Mouse (Mus musculus) heart, postnatal 10 days (tissue): ENCODE measurements at regions not wholly inside any gene's neighbourhood (a gene's known extent, or its start where the extent isn't known, plus 50 kb on each side); places are given as distances from the start of the nearest gene placed in this dataset.

Experiments used
- DNase-seq, 2 experiments: peaks; one replicate each; pipeline ENCODE4 v3.0.0; 2021
- intact Hi-C: fragments of 180-260 bp; cut with DNase I; formaldehyde crosslinking; loops from one replicate; pipeline ENCODE4 v1.15.1; 2025

- intact Hi-C loops = loop anchor here (10.0 kb wide), 1 partner anchor 188 kb away; no protein-coding TSS in a partner anchor
- DNase-seq = no peak
Observed at GRCm38 (mm10) chr14:114857171-114857570, 234.8 kb upstream of the Gpc5 start.

- intact Hi-C loops = loop anchor here (10.0 kb wide), 1 partner anchor 187 kb away; no protein-coding TSS in a partner anchor
- no peak for DNase-seq
Observed at GRCm38 (mm10) chr14:114857689-114858088, 234.3 kb upstream of the Gpc5 start.

GRCm38 (mm10) chr14:114863585-114863984, 228.4 kb upstream of the Gpc5 start:
- no peak for DNase-seq
- intact Hi-C loops = no loop called here

- intact Hi-C loops = no loop called here
- no peak for DNase-seq
Observed at GRCm38 (mm10) chr14:114864102-114864501, 227.9 kb upstream of the Gpc5 start.

DNA sequence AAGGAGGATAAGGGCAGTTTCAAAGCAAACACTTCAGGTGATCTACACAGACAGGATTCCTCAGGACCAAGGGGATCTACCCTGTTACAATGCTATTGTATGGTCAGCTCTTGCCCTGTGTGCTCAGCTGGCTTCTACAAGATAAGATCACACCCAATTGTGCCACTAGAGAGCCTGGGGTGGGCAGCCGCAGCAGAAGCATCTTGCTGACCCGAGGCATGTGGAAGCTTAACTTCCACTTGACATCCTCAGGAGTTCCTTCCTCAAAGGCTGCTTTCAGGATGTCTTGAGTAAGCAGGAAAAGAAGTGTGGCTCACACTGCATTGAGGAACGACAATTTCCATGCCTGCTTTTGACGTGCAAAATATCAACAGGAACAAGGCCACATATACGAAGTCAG, 222.8 kb upstream of the Gpc5 start:
- DNase-seq = peak in 1 of 2 experiments; percentile 4
- intact Hi-C loops = no loop called here

- intact Hi-C loops = no loop called here
- peak in 1 of 2 experiments; percentile 2 for DNase-seq
Observed at GRCm38 (mm10) chr14:114875101-114875500, 216.9 kb upstream of the Gpc5 start.

DNA sequence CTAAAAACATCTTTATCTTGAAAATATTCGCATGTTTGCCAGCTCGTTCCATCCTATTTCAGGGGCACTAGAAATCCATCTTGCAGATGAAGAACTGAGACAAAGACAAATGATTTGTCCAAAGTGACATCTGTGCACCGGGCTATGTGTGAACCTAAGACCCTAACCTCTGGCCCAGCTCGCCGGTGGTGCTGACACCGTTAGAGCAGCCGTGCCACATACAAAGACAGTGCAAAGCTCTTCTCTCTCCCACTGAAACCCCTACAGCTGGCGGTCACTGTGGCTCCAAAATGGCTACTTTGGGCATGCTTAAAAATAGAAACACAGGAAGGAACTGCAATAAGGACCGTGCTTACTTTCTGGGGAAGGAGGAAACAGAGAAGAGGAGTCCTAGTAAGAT, 215.6 kb upstream of the Gpc5 start:
- intact Hi-C loops = no loop called here
- peak in 1 of 2 experiments; percentile 4 for DNase-seq

DNA sequence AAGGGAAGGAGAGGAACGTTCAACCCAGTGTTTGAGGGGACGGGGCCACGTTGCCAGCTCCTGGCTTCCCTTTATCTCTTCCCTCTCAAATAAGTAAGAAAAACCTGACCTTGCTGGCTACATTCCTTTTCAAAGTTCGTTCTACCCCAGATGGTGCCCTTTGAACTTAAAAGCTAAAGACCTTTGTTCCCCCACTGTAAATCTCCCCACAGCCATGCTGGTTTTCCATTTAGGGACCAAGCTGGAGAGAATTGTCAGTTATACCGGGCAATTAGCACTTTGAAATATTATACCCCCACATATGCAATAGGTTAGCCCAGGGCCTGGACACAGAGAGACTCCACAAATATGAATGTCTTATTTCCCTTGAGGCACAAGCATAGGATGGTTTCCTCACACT, 214.5 kb upstream of the Gpc5 start:
- intact Hi-C loops = no loop called here
- DNase-seq = no peak

- no peak for DNase-seq
- intact Hi-C loops = no loop called here
Observed at GRCm38 (mm10) chr14:114880291-114880690, 211.7 kb upstream of the Gpc5 start.

GRCm38 (mm10) chr14:114904109-114904508, 187.9 kb upstream of the Gpc5 start:
- no peak for DNase-seq
- intact Hi-C loops = no loop called here

GRCm38 (mm10) chr14:114912271-114912670, 179.7 kb upstream of the Gpc5 start:
- no peak for DNase-seq
- intact Hi-C loops = no loop called here

- intact Hi-C loops = loop anchor here (1.0 kb wide), 1 partner anchor 58 kb away; no protein-coding TSS in a partner anchor
- peak; percentile 23 to 57 for DNase-seq
Observed at GRCm38 (mm10) chr14:114913238-114913637, 178.8 kb upstream of the Gpc5 start.

GRCm38 (mm10) chr14:114945744-114946143, 146.3 kb upstream of the Gpc5 start:
- no peak for DNase-seq

GRCm38 (mm10) chr14:114946321-114946720, 145.7 kb upstream of the Gpc5 start:
- intact Hi-C loops = no loop called here
- no peak for DNase-seq

More at GRCm38 (mm10) chr14:114945744-114946143, 146.3 kb upstream of the Gpc5 start:
- intact Hi-C loops = no loop called here

DNA sequence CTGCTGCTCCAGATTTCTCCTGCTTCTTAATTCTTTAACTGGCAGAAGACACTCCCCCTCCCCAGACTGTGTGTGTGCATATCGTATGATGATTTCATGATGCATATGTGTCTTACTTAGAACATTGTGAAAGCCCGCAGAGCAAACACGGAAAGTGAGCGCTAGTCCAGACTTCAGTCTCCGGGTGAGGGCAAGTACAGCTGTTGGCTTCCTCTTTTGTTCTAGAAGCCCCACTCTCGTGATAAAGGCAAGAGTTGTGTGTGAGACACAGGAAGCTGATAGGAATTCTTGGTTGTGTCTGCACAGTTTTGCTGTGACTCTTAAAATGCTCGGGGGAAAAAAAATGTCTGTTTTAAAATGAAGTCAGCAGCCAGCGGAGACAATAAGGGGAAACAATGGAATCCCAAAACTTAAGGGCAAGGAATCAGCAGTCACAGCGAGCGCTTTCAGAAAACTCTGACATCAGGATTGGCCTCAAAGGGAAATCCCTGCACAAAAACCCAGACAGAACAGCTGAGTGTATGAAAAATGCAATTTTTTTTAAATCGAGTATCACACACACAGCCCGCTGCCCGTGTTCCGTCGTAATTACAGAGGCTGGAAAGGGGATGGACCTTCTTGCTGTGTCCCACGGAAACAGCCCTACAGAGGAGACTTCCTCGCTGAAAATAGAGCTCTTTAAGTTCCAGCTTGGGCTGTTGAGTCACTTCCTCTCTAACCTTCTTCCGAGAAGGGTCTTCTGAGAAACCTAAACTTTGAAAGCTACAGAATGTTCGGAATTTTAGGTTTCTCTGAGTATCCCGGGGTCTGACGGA, 143.5 kb upstream of the Gpc5 start:
- DNase-seq = peak; percentile 41 to 50
- intact Hi-C loops = loop anchor here (2.0 kb wide), 1 partner anchor 92 kb away; no protein-coding TSS in a partner anchor

- intact Hi-C loops = loop anchor here (2.0 kb wide), 1 partner anchor 92 kb away; no protein-coding TSS in a partner anchor
Observed at GRCm38 (mm10) chr14:114949156-114949496, 142.9 kb upstream of the Gpc5 start.

GRCm38 (mm10) chr14:114952280-114952679, 139.7 kb upstream of the Gpc5 start:
- intact Hi-C loops = no loop called here
- no peak for DNase-seq

More at GRCm38 (mm10) chr14:114949156-114949496, 142.9 kb upstream of the Gpc5 start:
- peak; percentile 10 to 18 for DNase-seq

DNA sequence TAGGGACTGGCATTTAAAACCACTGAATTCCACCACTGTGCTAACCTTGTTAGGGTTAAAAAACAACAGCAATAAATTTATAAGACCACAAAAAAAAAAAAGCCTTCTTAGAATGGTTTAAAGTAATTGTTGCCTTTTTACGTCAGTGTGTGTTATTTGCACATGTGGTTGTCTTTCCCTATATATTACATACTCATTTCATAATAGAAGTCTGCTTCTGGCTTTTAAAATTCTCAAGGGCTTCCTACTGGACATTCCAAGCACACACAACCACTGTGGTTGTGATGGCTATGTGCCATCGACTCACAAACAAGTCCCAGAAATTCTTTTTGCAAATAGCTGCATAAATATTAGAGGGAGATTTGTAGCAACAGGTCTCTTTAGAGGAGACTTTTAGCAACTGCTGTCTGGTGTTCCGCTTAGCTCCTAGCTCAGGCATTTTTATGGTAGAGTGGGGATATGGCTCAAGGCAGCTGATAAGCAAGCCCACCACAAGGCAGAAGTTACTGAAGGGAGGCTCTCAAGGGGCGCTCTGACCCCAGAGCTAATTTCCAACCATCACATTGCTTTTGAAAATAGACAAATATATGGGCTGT, 138.8 kb upstream of the Gpc5 start:
- peak in 1 of 2 experiments; percentile 6 for DNase-seq
- intact Hi-C loops = no loop called here

GRCm38 (mm10) chr14:114954287-114954686, 137.7 kb upstream of the Gpc5 start:
- no peak for DNase-seq
- intact Hi-C loops = no loop called here

DNA sequence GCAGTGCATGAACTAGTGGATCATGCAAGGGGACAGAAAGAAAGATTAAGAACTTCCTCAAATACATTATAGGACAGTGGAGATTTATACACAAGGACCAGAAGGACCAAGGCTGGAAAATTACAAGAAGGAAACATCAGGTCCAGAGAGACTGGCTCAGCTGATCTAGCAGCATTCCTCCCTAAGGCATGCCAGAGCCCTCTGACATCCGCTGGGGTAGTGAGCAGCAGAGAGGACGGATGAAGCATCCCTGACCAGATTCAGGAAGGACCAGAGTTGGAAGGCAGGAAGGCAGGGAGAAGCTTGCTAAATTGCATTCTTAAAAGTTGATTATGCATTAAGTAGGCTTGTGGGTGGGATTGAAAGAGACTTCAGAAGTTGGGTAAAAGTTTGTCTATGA, 136.4 kb upstream of the Gpc5 start:
- intact Hi-C loops = no loop called here
- peak in 1 of 2 experiments; percentile 4 for DNase-seq

- intact Hi-C loops = no loop called here
- DNase-seq = peak; percentile 31 to 32
Observed at GRCm38 (mm10) chr14:114960273-114960672, 131.7 kb upstream of the Gpc5 start.

- intact Hi-C loops = no loop called here
- no peak for DNase-seq
Observed at GRCm38 (mm10) chr14:114965941-114966340, 126.1 kb upstream of the Gpc5 start.
